Mouse (Mus musculus): ENCODE data around the gene Spsb4. TPM values are rescaled to one million over a fixed set of nuclear protein-coding genes. Genes with fewer than 3 reads are reported as not detected.

Gene Spsb4
- total RNA-seq, 2 experiments from 2014 or later: 3.9 to 6.1 TPM

- peak; percentile 45 for ATAC-seq (replicated peaks; ENCODE audit: poor library complexity, severe bottlenecking)
These were observed 617 bp downstream of the Spsb4 start for GRCm38 (mm10) chr9:97017811-97018641.

- ATAC-seq (replicated peaks; ENCODE audit: poor library complexity, severe bottlenecking): no peak
These were observed 1.4 kb downstream of the Spsb4 start for GRCm38 (mm10) chr9:97017121-97017810.

DNA sequence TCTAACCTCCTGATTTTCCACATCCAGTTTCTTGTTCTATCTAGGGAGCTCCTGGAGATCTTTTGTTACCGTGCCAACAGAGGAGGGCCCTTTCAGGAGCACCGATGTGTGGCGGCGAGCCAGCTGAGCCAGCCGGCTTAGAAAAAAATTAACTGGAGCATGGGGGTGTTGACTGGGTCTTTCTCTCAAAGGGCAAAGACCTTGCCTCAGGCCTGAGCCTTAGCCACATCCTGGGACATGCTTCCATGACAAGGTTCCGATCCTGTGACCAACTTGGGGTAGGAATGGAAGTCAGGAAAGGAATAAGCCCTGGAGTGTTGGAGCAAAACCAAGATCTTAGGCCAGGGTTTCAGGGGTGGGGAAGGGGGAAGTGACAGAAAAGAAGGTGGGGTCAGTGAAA is 2.9 kb downstream of the Spsb4 start:
- no peak for ATAC-seq (replicated peaks; ENCODE audit: poor library complexity, severe bottlenecking)

DNA sequence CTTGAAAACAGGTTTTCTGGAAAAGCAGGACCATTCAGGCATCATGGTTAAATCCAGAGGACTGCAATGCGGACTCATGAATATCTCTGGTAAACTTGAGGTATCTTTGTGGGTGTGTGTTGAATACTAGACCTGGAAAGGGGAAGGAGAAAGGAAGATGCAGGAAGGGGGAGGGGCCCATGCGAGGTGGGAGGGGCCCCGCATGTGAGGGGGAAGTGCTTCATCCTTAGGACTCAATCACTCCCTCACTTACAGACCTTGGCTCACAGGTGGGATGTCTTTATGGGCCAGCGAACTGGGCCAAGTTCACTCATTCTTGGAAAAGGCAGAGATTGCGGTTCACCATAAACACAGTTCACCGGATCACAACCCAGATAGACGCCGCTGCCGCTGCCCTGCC is 4.9 kb downstream of the Spsb4 start:
- peak; percentile 29 for ATAC-seq (replicated peaks; ENCODE audit: poor library complexity, severe bottlenecking)

- ATAC-seq (replicated peaks; ENCODE audit: poor library complexity, severe bottlenecking): no peak
These were observed 5.5 kb downstream of the Spsb4 start for GRCm38 (mm10) chr9:97013153-97013552.

GRCm38 (mm10) chr9:97011454-97012195 is 7.0 kb downstream of the Spsb4 start:
- no peak for ATAC-seq (replicated peaks; ENCODE audit: poor library complexity, severe bottlenecking)

DNA sequence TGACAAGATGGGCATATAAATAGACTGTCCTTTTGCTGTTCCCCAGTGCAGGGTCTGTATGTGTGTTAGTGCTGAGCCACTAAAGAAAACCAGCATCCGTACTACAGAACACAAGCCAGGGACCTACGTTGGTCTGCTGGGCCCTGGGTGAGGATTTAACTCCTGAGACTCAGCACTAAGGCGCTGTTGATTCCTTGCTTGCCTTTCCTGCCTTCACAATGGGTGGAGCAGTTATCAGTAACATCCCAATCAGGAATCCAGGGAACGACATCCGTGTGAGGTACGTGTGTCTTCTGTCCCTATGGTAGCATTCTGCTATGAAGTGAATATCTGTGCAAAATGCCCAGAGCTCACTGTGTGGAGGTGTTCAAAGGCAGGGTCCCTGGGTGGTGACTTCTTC is 8.2 kb downstream of the Spsb4 start:
- ATAC-seq (replicated peaks; ENCODE audit: poor library complexity, severe bottlenecking): no peak

GRCm38 (mm10) chr9:97004726-97005125 is 13.9 kb downstream of the Spsb4 start:
- ATAC-seq (replicated peaks; ENCODE audit: poor library complexity, severe bottlenecking): no peak

DNA sequence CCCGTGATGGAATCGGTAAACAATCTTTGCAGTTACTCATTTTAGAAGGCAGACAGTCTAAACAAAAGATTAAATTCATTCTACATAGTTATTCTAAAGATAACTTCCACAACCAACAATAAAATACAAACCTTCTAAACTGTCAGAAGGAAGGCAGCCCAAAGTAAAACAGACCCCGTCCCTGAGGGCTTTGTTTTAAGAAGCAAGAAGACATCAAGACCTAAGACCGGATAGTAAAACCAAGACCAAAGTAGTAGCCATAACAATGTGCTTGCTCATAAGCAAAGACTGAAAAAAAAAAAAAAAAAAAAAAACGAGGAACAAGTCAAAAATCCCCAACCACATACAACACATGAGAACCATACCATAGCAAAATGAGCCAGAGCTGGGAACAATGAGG is 15.5 kb downstream of the Spsb4 start:
- ATAC-seq (replicated peaks; ENCODE audit: poor library complexity, severe bottlenecking): no peak

DNA sequence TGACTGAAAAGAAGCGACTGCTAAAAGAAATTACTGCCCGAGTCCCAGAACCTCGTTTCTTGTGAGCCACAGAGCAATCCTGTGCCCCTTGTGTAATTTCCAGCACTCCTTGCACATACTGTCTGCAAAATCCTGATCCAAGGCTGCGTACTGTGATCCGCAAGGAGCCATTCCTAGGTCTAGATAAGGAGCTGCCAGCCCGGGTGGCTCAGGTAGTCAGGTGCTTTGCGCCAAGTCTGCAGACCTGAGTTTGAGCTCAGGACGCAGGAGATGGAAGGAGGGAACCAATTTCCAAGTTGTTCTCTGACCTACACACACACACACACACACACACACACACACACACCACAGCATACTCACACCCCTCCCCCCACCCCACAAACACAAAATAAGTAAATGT is 16.0 kb downstream of the Spsb4 start:
- ATAC-seq (replicated peaks; ENCODE audit: poor library complexity, severe bottlenecking): no peak

GRCm38 (mm10) chr9:97002025-97002424 is 16.6 kb downstream of the Spsb4 start:
- ATAC-seq (replicated peaks; ENCODE audit: poor library complexity, severe bottlenecking): no peak

DNA sequence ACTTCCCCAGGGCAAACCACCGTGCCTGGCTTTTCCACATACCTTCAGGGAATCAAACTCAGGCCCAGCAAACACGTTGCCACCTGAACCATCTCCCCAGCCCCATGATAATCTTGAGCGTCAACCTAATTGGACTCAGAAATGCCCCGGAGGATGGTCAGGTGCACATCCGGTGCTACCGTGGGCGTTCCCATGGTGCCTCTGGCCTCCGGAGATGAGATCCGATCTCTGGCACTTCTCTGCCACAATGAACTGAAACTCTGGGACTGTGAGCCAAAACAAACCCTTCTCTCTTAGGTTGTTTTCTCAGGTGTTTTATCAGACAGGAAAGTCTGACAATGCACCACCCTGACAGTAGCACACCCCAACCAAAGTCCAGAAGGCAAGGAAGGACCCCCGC is 17.2 kb downstream of the Spsb4 start:
- no peak for ATAC-seq (replicated peaks; ENCODE audit: poor library complexity, severe bottlenecking)

- ATAC-seq (replicated peaks; ENCODE audit: poor library complexity, severe bottlenecking): no peak
These were observed 22.9 kb downstream of the Spsb4 start for GRCm38 (mm10) chr9:96995717-96996116.

DNA sequence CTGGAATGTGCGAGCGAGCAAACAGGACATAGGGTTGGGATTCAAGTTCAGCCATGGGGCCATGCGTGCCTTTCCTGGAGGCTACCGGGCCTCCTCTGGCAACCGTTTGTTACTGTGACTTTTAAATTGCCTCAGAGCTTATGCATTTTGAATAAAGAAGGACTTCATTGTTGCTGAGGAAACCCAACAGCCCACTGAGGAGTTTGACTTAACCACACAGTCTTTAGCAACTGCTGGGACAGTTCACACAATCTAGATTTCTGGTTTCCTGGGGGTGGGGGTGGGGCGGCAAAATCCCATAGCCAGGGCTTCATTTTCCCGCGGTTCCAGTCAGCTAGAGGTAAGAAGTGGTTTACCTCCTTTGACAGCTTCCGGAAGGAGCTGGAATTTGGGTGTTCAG is 23.9 kb downstream of the Spsb4 start:
- peak; percentile 65 for ATAC-seq (replicated peaks; ENCODE audit: poor library complexity, severe bottlenecking)

GRCm38 (mm10) chr9:96991118-96991517 is 27.5 kb downstream of the Spsb4 start:
- ATAC-seq (replicated peaks; ENCODE audit: poor library complexity, severe bottlenecking): no peak

- no peak for ATAC-seq (replicated peaks; ENCODE audit: poor library complexity, severe bottlenecking)
These were observed 29.2 kb downstream of the Spsb4 start for GRCm38 (mm10) chr9:96989389-96989990.

GRCm38 (mm10) chr9:96986797-96987473 is 31.7 kb downstream of the Spsb4 start:
- no peak for ATAC-seq (replicated peaks; ENCODE audit: poor library complexity, severe bottlenecking)

GRCm38 (mm10) chr9:96984034-96984433 is 34.6 kb downstream of the Spsb4 start:
- no peak for ATAC-seq (replicated peaks; ENCODE audit: poor library complexity, severe bottlenecking)

GRCm38 (mm10) chr9:96982940-96983339 is 35.7 kb downstream of the Spsb4 start:
- no peak for ATAC-seq (replicated peaks; ENCODE audit: poor library complexity, severe bottlenecking)

GRCm38 (mm10) chr9:96982351-96982750 is 36.3 kb downstream of the Spsb4 start:
- ATAC-seq (replicated peaks; ENCODE audit: poor library complexity, severe bottlenecking): no peak

All from granulocyte monocyte progenitor cell, adult 5-6 weeks (primary cell).